Mouse (Mus musculus) liver, embryonic 12.5 days (tissue): ENCODE data around the gene Vmn1r55. TPM values are rescaled to one million over a fixed set of nuclear protein-coding genes. Genes with fewer than 3 reads are reported as not detected.
"Not testable (repeated sequence)": the region's sequence is repeated elsewhere in the genome, so short reads cannot be mapped to it uniquely, and the experiment has no call there.

Source experiments
- ATAC-seq: fragments of 200-750 bp; cut with Nextera tagmentation; 2 replicates; pipeline ENCODE4 v1.8.0; 2017; ENCODE audit warnings: moderate number of reproducible peaks, mild to moderate bottlenecking, moderate library complexity
- H3K27ac ChIP-seq: fragments of 300-500 bp; sonication (generic); 2 replicates; pipeline ENCODE4 v1.5.1; 2016; ENCODE audit warnings: mild to moderate bottlenecking
- H3K27me3 ChIP-seq: fragments of 300-500 bp; sonication (generic); replicated peaks from 2 replicates; pipeline ENCODE4 v1.6.1; 2016; ENCODE audit warnings: mild to moderate bottlenecking, moderate library complexity
- H3K36me3 ChIP-seq: fragments of 300-500 bp; sonication (generic); 2 replicates; pipeline ENCODE4 v1.6.1; 2016; ENCODE audit warnings: mild to moderate bottlenecking, moderate library complexity
- H3K4me1 ChIP-seq: fragments of 300-500 bp; sonication (generic); 2 replicates; pipeline ENCODE4 v1.6.1; 2016
- H3K4me2 ChIP-seq: fragments of 300-500 bp; sonication (generic); 2 replicates; pipeline ENCODE4 v1.6.1; 2016; ENCODE audit warnings: mild to moderate bottlenecking, moderate library complexity
- H3K4me3 ChIP-seq: fragments of 300-500 bp; sonication (generic); 2 replicates; pipeline ENCODE4 v1.5.1; 2016; ENCODE audit warnings: mild to moderate bottlenecking, moderate library complexity
- H3K9ac ChIP-seq: fragments of 300-500 bp; sonication (generic); 2 replicates; pipeline ENCODE4 v1.6.1; 2016; ENCODE audit warnings: mild to moderate bottlenecking, moderate library complexity
- H3K9me3 ChIP-seq: fragments of 300-500 bp; sonication (generic); replicated peaks from 2 replicates; pipeline ENCODE4 v1.6.1; 2016; ENCODE audit warnings: mild to moderate bottlenecking, moderate library complexity
- WGBS: fragments of 180-500 bp; shearing (Covaris S2); methylation state at CpG from one replicate; pipeline ENCODE4 v1.1.7; 2016; ENCODE audit not compliant: insufficient replicate concordance; 5-methylcytosine and 5-hydroxymethylcytosine counted together
- microRNA-seq: library from miRNA; unstranded; fragments of <30 nt; microRNA quantifications from one replicate; pipeline ENCODE4, GENCODE M21; 2017
- polyA plus RNA-seq: library from polyadenylated mRNA; unstranded; fragments of >200 nt; fragmentation: Nextera tagmentation; extraction: Ambion mirVana; gene quantifications from 2 replicates; pipeline ENCODE4 v1.2.1, GENCODE M21; 2016

Vmn1r55 gene
- polyA plus RNA-seq, 1 experiment from 2014 or later, result 0.05 TPM

DNA sequence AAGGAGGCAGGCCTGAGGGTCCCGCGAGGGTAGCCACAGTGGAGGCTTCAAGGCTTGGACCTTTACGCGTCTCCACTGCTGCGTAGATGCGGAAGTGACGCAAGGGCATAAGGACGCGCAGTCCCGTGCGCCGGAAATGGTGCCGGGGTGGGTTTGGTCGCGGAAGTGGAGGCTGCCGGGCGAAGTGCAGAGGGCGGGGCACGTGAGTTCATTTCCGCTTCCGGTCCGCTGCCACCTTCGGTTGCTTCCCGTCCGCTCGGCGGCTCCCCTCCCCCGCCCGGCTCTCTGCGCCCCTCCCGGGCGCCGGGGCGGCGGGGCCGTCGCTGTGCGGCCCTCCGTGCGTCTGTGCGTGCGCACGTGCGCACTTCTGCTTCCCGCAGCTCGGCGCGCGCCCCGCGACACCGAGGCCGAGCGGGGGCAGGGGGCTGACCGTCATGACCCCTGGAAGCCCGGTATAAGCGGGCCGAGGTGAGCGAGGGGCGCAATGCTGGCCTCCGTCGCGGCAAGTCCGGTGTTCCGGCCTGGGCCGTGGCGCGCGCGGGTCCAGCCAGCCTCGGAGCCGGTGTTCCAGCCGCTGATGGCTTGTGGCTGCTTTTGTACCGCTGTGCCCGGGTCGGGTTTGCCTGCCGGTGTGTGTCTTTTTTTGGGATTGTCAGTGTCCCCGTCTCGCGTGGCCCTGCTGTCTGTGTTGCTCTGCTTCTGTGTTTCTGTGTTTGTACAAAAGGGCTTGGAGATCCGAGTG lies 69.3 kb downstream of the Vmn1r55 start, which contains the start of gene Epn1:
TSS of gene Epn1 (plus strand) at position 226 of the 742 bp plus-strand sequence.
- H3K4me3 ChIP-seq, result peak within 1 kb of the TSS; percentile 99
- peaks cover 76% of the 10 kb centered on the region for H3K36me3 ChIP-seq
- peak within 1 kb of the TSS; percentile 97 for H3K27ac ChIP-seq
- H3K4me2 ChIP-seq, result peak within 1 kb of the TSS; percentile 87
- peaks cover 80% of the 10 kb centered on the region for H3K4me1 ChIP-seq
- H3K27me3 ChIP-seq, result no peaks in the 10 kb centered on the region
- peak; percentile 88 for ATAC-seq
- H3K9me3 ChIP-seq, result no peaks in the 10 kb centered on the region
- WGBS, result under 1% methylated on average over 80 of the region's 81 CpGs
- H3K9ac ChIP-seq, result peak within 1 kb of the TSS; percentile 98

DNA sequence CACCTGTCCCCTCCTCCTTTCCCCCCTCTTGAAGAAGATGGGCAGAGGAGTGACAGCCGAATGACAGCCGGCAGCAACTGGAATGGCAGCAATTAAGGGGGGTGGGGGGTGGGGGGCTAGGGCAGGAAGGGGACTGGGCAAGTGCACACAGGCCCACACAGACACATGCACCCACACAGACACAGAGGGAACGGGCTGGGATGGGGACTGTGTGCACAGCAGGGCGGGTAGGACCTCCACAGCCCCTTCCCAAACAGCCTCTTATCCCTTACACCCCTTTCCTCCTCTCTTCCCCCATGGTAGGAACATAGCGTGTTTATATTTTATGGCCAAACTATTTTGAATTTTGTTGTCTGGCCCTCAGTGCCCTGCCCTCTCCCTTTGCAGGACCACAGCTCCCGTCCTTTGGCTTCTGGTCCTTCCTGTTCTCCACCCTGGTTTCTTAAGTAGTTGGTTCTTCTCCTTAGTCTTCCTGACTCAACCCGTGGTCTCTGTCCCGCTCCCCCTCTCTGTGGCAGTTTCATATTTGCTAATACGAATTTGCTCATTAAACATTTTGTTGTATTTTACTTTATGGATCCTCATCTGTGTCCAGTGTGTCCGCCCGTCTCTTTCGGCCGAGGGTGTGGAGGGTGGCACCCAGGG lies 70.0 kb downstream of the Vmn1r55 start:
- H3K36me3 ChIP-seq, result peaks cover 76% of the 10 kb centered on the region
- peaks cover 80% of the 10 kb centered on the region for H3K4me1 ChIP-seq
- not testable (repeated sequence) for H3K27me3 ChIP-seq, H3K9me3 ChIP-seq, ATAC-seq
- peak overlapping the region; percentile 97 for H3K27ac ChIP-seq
- peak overlapping the region; percentile 87 for H3K4me2 ChIP-seq
- H3K4me3 ChIP-seq, result peak overlapping the region; percentile 99
- WGBS, result 42% methylated on average over 9 of the region's 13 CpGs
- H3K9ac ChIP-seq, result peak overlapping the region; percentile 61; the same call in 1 of the 2 replicates

Small RNA genes within 50 kb of the gene (microRNA-seq; reads per million reads assigned to microRNA genes)
- not detected for gene Gm26217

Other genes with a start within 250 kb of the Vmn1r55 start
- 0.10 TPM in 1 of 2 replicates, not detected in the other for gene Gm36210, start 243.2 kb downstream of the Vmn1r55 start, polyA plus RNA-seq
- gene Zfp628, start 234.5 kb downstream of the Vmn1r55 start, polyA plus RNA-seq, result 2.4 and 2.7 TPM in 2 replicates
- 0.54 and 0.67 TPM in 2 replicates for gene Nat14, start 227.6 kb downstream of the Vmn1r55 start, polyA plus RNA-seq
- gene Ssc5d, start 223.9 kb downstream of the Vmn1r55 start, polyA plus RNA-seq, result 0.13 and 0.19 TPM in 2 replicates
- not detected in 2 replicates for gene Sbk2, start 185.3 kb downstream of the Vmn1r55 start, polyA plus RNA-seq
- gene Sbk3, start 178.5 kb downstream of the Vmn1r55 start, polyA plus RNA-seq, result not detected in 2 replicates
- 6.4 and 6.9 TPM in 2 replicates for gene Zfp579, start 153.5 kb downstream of the Vmn1r55 start, polyA plus RNA-seq
- gene Zfp524, start 135.3 kb downstream of the Vmn1r55 start, polyA plus RNA-seq, result 11.5 and 11.7 TPM in 2 replicates
- gene Fiz1, start 135.0 kb downstream of the Vmn1r55 start, polyA plus RNA-seq, result 29.4 TPM in 2 replicates
- gene Gm44973, start 134.2 kb downstream of the Vmn1r55 start, polyA plus RNA-seq, result 0.62 and 1.0 TPM in 2 replicates
- gene Zfp865, start 129.3 kb downstream of the Vmn1r55 start, polyA plus RNA-seq, result 2.6 and 2.7 TPM in 2 replicates
- gene Ccdc106, start 129.1 kb downstream of the Vmn1r55 start, polyA plus RNA-seq, result 2.2 and 2.4 TPM in 2 replicates
- gene 4632433K11Rik, start 115.6 kb downstream of the Vmn1r55 start, polyA plus RNA-seq, result not detected in 2 replicates
- 1.1 and 1.3 TPM in 2 replicates for gene Zfp784, start 111.2 kb downstream of the Vmn1r55 start, polyA plus RNA-seq
- gene Zfp580, start 98.1 kb downstream of the Vmn1r55 start, polyA plus RNA-seq, result 5.2 and 5.6 TPM in 2 replicates
- 97.6 and 109 TPM in 2 replicates for gene U2af2, start 87.5 kb downstream of the Vmn1r55 start, polyA plus RNA-seq
- 66.2 and 69.1 TPM in 2 replicates for gene Epn1, start 69.4 kb downstream of the Vmn1r55 start, polyA plus RNA-seq
- not detected in 2 replicates for gene Rfpl4, start 32.7 kb downstream of the Vmn1r55 start, polyA plus RNA-seq
- gene Rasl2-9, start 23.7 kb downstream of the Vmn1r55 start, polyA plus RNA-seq, result 0.38 TPM in 1 of 2 replicates, not detected in the other
- not detected in 2 replicates for gene Vmn1r56, start 47.1 kb upstream of the Vmn1r55 start, polyA plus RNA-seq
- not detected in 2 replicates for gene Vmn1r57, start 68.8 kb upstream of the Vmn1r55 start, polyA plus RNA-seq
- not detected in 2 replicates for gene Gm5065, start 200.9 kb upstream of the Vmn1r55 start, polyA plus RNA-seq
- gene Nlrp2, start 201.4 kb upstream of the Vmn1r55 start, polyA plus RNA-seq, result not detected in 2 replicates